Mouse (Mus musculus): ENCODE measurements around the gene Sumf2.

Sumf2 gene

DNA sequence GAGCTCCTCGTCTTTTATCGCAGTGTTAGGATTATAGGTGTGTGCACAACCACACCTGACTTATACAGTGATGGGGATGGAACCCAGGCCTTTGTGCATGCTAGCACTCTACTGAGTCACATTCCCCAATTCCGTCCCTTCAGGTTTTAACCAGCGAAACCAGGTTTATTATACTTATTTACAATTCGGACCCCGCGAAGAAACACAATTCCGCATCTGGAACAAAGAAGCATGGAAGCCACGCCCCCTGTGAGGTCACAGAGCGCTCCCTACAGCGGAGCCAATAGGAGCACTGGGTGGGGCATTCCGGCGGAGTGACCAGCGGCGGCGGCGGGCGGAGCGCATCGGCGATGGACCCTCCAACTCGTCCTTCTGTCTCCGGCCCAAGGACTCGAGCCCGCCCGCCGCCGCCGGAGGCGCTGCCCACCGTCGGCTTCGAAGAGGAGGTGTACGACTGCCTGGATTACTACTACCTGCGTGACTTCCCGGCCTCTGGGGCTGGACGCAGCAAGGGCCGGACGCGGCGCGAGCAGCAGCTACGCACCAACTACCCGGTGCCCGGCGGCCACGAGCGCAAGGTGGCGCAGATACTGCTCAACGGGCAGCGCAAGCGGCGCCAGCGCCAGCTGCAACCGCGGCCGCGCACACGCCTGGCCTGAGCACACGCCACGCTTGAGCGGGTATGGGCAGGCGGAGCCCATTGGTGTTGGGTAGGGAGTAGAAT is 61.6 kb downstream of the Sumf2 start, which contains the start of gene Nupr1l:
TSS of gene Nupr1l (plus strand) at position 299 of the 724 bp plus-strand sequence.
- DNase-seq, result peak; percentile 88

DNA sequence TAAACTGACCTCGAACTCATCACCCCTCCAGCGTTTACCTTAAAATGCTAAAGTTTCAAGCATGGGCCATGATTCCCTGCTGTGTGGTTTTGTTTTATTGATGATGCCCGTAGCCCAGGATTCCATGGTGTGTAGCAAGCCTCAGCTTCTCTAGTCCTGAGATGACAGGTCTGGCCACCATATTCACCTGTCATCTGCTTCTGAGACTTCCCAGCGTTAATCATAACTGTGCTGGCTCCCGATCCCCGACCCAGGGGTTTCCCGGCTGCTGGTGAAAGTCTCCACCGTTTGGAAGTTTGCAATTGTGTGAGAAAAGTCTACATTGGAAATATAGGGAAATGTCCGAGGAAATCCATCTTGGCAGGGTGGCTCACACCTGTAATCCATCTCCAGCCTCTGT is 62.4 kb downstream of the Sumf2 start:
- DNase-seq, result no peak

DNA sequence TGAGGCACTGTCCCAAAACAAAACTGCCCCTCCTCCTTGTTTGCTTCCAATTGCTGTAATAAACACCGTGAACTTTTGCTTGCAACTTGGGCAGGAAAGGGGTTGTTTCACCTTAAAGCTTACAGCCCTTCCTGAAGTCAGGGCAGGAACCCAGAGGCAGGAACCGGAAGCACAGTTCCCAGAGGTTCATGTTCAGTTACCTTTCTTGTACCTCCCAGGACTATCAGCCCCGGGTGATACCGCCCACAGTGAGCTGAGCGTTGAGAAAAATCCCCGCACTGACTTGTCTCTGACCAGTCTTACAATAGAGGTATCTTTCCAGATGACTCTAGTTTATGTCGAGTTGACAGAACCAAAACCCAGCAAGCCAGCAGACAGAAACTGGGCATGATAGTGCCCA is 62.8 kb downstream of the Sumf2 start:
- no peak for DNase-seq
